Mouse (Mus musculus): ENCODE data around the gene B230118H07Rik.

GRCm38 (mm10) chr2:101665058-101665702 is 15.8 kb upstream of the B230118H07Rik start:
- TF ChIP-seq CTCF (IDR thresholded peaks at IDR 0.05; ENCODE audit: insufficient read depth, low read depth, low read length): peak; percentile 41; the same call in 1 of the 2 replicates
- no peak for TF ChIP-seq POLR2A (IDR thresholded peaks at IDR 0.05; ENCODE audit: insufficient read depth, low read depth, low read length)
